Mouse (Mus musculus) myocyte (in vitro differentiated cells): ENCODE results near the gene Angptl6. TPM values are rescaled to one million over a fixed set of nuclear protein-coding genes. Genes with fewer than 3 reads are reported as not detected.
A peak's percentile ranks its signal among the peaks of the same experiment; 100 is the strongest.

Experiments
- H3K27me3 ChIP-seq: one replicate; pipeline ENCODE4 v1.6.1; 2011; ENCODE audit not compliant: control insufficient read depth, insufficient read depth, insufficient read length
- H3K36me3 ChIP-seq: one replicate; pipeline ENCODE4 v1.6.1; 2011; ENCODE audit not compliant: control insufficient read depth, insufficient read depth
- H3K4me2 ChIP-seq: one replicate; pipeline ENCODE4 v1.6.1; 2011; ENCODE audit warnings: low read depth, control low read depth
- H3K4me3 ChIP-seq: one replicate; pipeline ENCODE4 v1.5.1; 2011; ENCODE audit warnings: mild to moderate bottlenecking, control low read depth, moderate library complexity
- H3K79me2 ChIP-seq: one replicate; pipeline ENCODE4 v1.6.1; 2011; ENCODE audit not compliant: control insufficient read depth, insufficient read depth
- H3ac ChIP-seq: one replicate; pipeline ENCODE4 v1.6.1; 2011; ENCODE audit not compliant: control insufficient read depth, insufficient read length
- CEBPB ChIP-seq: IDR thresholded peaks from 2 replicates; pipeline ENCODE4 v1.6.1; 2011; ENCODE audit warnings: mild to moderate bottlenecking, moderate library complexity; ENCODE audit not compliant: poor library complexity, insufficient read depth, severe bottlenecking
- E2F4 ChIP-seq: IDR thresholded peaks from one replicate; pipeline ENCODE4 v1.6.1; 2011; ENCODE audit warnings: mild to moderate bottlenecking, control low read depth, moderate library complexity; ENCODE audit not compliant: insufficient read depth
- MAX ChIP-seq: IDR thresholded peaks from one replicate; pipeline ENCODE4 v1.6.1; 2011; ENCODE audit warnings: low read depth, mild to moderate bottlenecking, control low read depth
- MYOD1 ChIP-seq, 3 experiments: IDR thresholded peaks; one replicate each; pipeline ENCODE4 v1.6.1; 2011; ENCODE audit warnings: control low read depth in 2 of 3, low read depth in 2 of 3, mild to moderate bottlenecking in 2 of 3, moderate library complexity in 1 of 3; ENCODE audit not compliant: insufficient read length in 2 of 3, control insufficient read depth in 1 of 3
- MYOG ChIP-seq, 3 experiments: IDR thresholded peaks; one replicate each; pipeline ENCODE4 v1.6.1; 2011; ENCODE audit warnings: control low read depth in 2 of 3, low read depth in 2 of 3, mild to moderate bottlenecking in 2 of 3; ENCODE audit not compliant: insufficient read length in 2 of 3, control insufficient read depth in 1 of 3, insufficient read depth in 1 of 3
- POLR2A ChIP-seq: IDR thresholded peaks from one replicate; pipeline ENCODE4 v1.6.1; 2011; ENCODE audit warnings: low read depth, mild to moderate bottlenecking, control low read depth, moderate library complexity; ENCODE audit not compliant: insufficient read length
- POLR2AphosphoS2 ChIP-seq: IDR thresholded peaks from one replicate; pipeline ENCODE4 v1.6.1; 2011; ENCODE audit warnings: low read depth, control low read depth; ENCODE audit not compliant: insufficient read length
- REST ChIP-seq: IDR thresholded peaks from one replicate; pipeline ENCODE4 v1.6.1; 2011; ENCODE audit warnings: mild to moderate bottlenecking, control low read depth, moderate library complexity; ENCODE audit not compliant: insufficient read depth, insufficient read length
- SRF ChIP-seq: IDR thresholded peaks from one replicate; pipeline ENCODE4 v1.6.1; 2011; ENCODE audit warnings: low read depth; ENCODE audit not compliant: control insufficient read depth, insufficient read length
- TCF12 ChIP-seq: IDR thresholded peaks from one replicate; pipeline ENCODE4 v1.6.1; 2011; ENCODE audit warnings: mild to moderate bottlenecking, control low read depth; ENCODE audit not compliant: poor library complexity, insufficient read depth, severe bottlenecking
- TCF3 ChIP-seq: IDR thresholded peaks from one replicate; pipeline ENCODE4 v1.6.1; 2011; ENCODE audit warnings: low read depth, control low read depth; ENCODE audit not compliant: insufficient read length
- USF1 ChIP-seq: IDR thresholded peaks from one replicate; pipeline ENCODE4 v1.6.1; 2011; ENCODE audit warnings: low read depth, mild to moderate bottlenecking, control low read depth, moderate library complexity
- polyA plus RNA-seq: library from polyadenylated mRNA; unstranded; fragments of >200 nt; fragmentation: generic; extraction: Trizol; gene quantifications from one replicate; pipeline ENCODE4 v1.2.1, GENCODE M21; 2012; ENCODE audit warnings: missing spikeins

Gene Angptl6
- polyA plus RNA-seq, result 12.6 TPM

- no peaks in the 10 kb centered on the region for H3K79me2 ChIP-seq
- H3K4me3 ChIP-seq, result peak within 1 kb of the TSS; percentile 25
- TF ChIP-seq CEBPB (no peak), POLR2AphosphoS2 (no peak), USF1 (no peak), MYOD1 (IDR thresholded peaks at IDR 0.05; ENCODE audit: control insufficient read depth in 1 of 3, insufficient read length in 2 of 3, low read depth in 2 of 3) (no peak), MYOG (IDR thresholded peaks at IDR 0.05; ENCODE audit: control insufficient read depth in 1 of 3, insufficient read depth in 1 of 3, insufficient read length in 2 of 3, low read depth in 2 of 3) (no peak), TCF12 (no peak), REST (no peak), MAX (no peak), SRF (no peak), TCF3 (no peak), E2F4 (no peak), POLR2A (no peak)
- peak within 1 kb of the TSS; percentile 100 for H3K4me2 ChIP-seq
- H3ac ChIP-seq, result peak within 1 kb of the TSS; percentile 23
- no peaks in the 10 kb centered on the region for H3K27me3 ChIP-seq
- no peaks in the 10 kb centered on the region for H3K36me3 ChIP-seq
Observed at GRCm38 (mm10) chr9:20879097-20879792, at the start of gene Angptl6. Gene Angptl6, minus strand, starts transcription at chr9:20879727.

- H3K4me3 ChIP-seq, result no peak overlapping the region
- H3K4me2 ChIP-seq, result no peak overlapping the region
- H3ac ChIP-seq, result no peak overlapping the region
- H3K27me3 ChIP-seq, result no peaks in the 10 kb centered on the region
- peaks cover 12% of the 10 kb centered on the region for H3K36me3 ChIP-seq
- TF ChIP-seq POLR2A (no peak), MAX (no peak), POLR2AphosphoS2 (no peak), CEBPB (no peak), E2F4 (no peak), REST (no peak), MYOG (IDR thresholded peaks at IDR 0.05; ENCODE audit: control insufficient read depth in 1 of 3, insufficient read depth in 1 of 3, insufficient read length in 2 of 3, low read depth in 2 of 3) (no peak), SRF (no peak), TCF12 (no peak), TCF3 (no peak), USF1 (no peak), MYOD1 (IDR thresholded peaks at IDR 0.05; ENCODE audit: control insufficient read depth in 1 of 3, insufficient read length in 2 of 3, low read depth in 2 of 3) (no peak)
- no peaks in the 10 kb centered on the region for H3K79me2 ChIP-seq
Observed at GRCm38 (mm10) chr9:20923258-20923657, 43.7 kb upstream of the Angptl6 start.

- Histone ChIP-seq H3K27me3 (no peaks in the 10 kb centered on the region), H3ac (no peak overlapping the region), H3K36me3 (peaks cover 3% of the 10 kb centered on the region), H3K4me3 (no peak overlapping the region), H3K4me2 (no peak overlapping the region), H3K79me2 (no peaks in the 10 kb centered on the region)
- TF ChIP-seq E2F4 (no peak), CEBPB (no peak), MYOG (IDR thresholded peaks at IDR 0.05; ENCODE audit: control insufficient read depth in 1 of 3, insufficient read depth in 1 of 3, insufficient read length in 2 of 3, low read depth in 2 of 3) (no peak), POLR2AphosphoS2 (no peak), POLR2A (no peak), MAX (no peak), SRF (no peak), USF1 (no peak), TCF12 (no peak), MYOD1 (IDR thresholded peaks at IDR 0.05; ENCODE audit: control insufficient read depth in 1 of 3, insufficient read length in 2 of 3, low read depth in 2 of 3) (no peak), TCF3 (no peak), REST (no peak)
Observed at GRCm38 (mm10) chr9:20916160-20916559, 36.6 kb upstream of the Angptl6 start.

GRCm38 (mm10) chr9:20909948-20910347 lies 30.4 kb upstream of the Angptl6 start:
- TF ChIP-seq REST (no peak), MAX (no peak)
- Histone ChIP-seq H3ac (no peak overlapping the region), H3K79me2 (no peaks in the 10 kb centered on the region), H3K4me2 (no peak overlapping the region), H3K4me3 (no peak overlapping the region), H3K27me3 (no peaks in the 10 kb centered on the region), H3K36me3 (peaks cover 6% of the 10 kb centered on the region)

GRCm38 (mm10) chr9:20902174-20902491 lies 22.6 kb upstream of the Angptl6 start:
- Histone ChIP-seq H3K4me3 (no peak overlapping the region), H3K4me2 (no peak overlapping the region), H3ac (no peak overlapping the region), H3K79me2 (peaks cover 10% of the 10 kb centered on the region), H3K27me3 (no peaks in the 10 kb centered on the region), H3K36me3 (peaks cover 6% of the 10 kb centered on the region)
- TF ChIP-seq MYOG (IDR thresholded peaks at IDR 0.05; ENCODE audit: control insufficient read depth in 1 of 3, insufficient read depth in 1 of 3, insufficient read length in 2 of 3, low read depth in 2 of 3) (no peak), CEBPB (no peak), MYOD1 (IDR thresholded peaks at IDR 0.05; ENCODE audit: control insufficient read depth in 1 of 3, insufficient read length in 2 of 3, low read depth in 2 of 3) (no peak), TCF3 (no peak), MAX (no peak), USF1 (no peak), E2F4 (no peak), POLR2AphosphoS2 (no peak)
